Mouse (Mus musculus) MEL (cell line): ENCODE measurements at regions not wholly inside any gene's neighbourhood (a gene's known extent, or its start where the extent isn't known, plus 50 kb on each side); places are given as distances from the start of the nearest gene placed in this dataset.

Experiments used
- DNase-seq: peaks from one replicate; pipeline ENCODE4 v3.0.0; 2011; ENCODE audit warnings: low read depth, low spot score
- H3K27ac ChIP-seq: 2 replicates; pipeline ENCODE4 v1.5.1; 2012; ENCODE audit warnings: low read depth, mild to moderate bottlenecking, control low read depth, low read length, moderate library complexity; ENCODE audit not compliant: control insufficient read depth
- H3K27me3 ChIP-seq, 2 experiments: fragments of 150-350 bp in 1 of 2; sonication (generic) in 1 of 2; 2 replicates each; pipeline ENCODE4 v1.6.1; 2012; ENCODE audit warnings: low read length in 2 of 2, mild to moderate bottlenecking in 2 of 2, improper control_type of control experiment in 1 of 2, moderate library complexity in 1 of 2; ENCODE audit not compliant: insufficient read depth in 2 of 2, control insufficient read depth in 1 of 2
- H3K36me3 ChIP-seq, 2 experiments: 2 replicates each; pipeline ENCODE4 v1.6.1; 2012 to 2014; ENCODE audit warnings: low read length in 2 of 2, improper control_type of control experiment in 1 of 2, inconsistent platforms in 1 of 2, mild to moderate bottlenecking in 1 of 2; ENCODE audit not compliant: insufficient read depth in 2 of 2, control insufficient read depth in 1 of 2
- H3K4me1 ChIP-seq, 2 experiments: fragments of 150-350 bp in 1 of 2; sonication (generic) in 1 of 2; 2 replicates each; pipeline ENCODE4 v1.6.1; 2012; ENCODE audit warnings: low read length in 2 of 2, improper control_type of control experiment in 1 of 2, mild to moderate bottlenecking in 1 of 2; ENCODE audit not compliant: insufficient read depth in 2 of 2, control insufficient read depth in 1 of 2
- H3K4me3 ChIP-seq, 2 experiments: fragments of 150-350 bp in 1 of 2; sonication (generic) in 1 of 2; 2 replicates each; pipeline ENCODE4 v1.5.1; 2012; ENCODE audit warnings: low read depth in 2 of 2, low read length in 2 of 2, mild to moderate bottlenecking in 2 of 2, moderate library complexity in 2 of 2, control low read depth in 1 of 2, improper control_type of control experiment in 1 of 2; ENCODE audit not compliant: control insufficient read depth in 1 of 2, insufficient read depth in 1 of 2
- H3K79me2 ChIP-seq: 2 replicates; pipeline ENCODE4 v1.6.1; 2012; ENCODE audit warnings: mild to moderate bottlenecking, low read length, moderate library complexity; ENCODE audit not compliant: control insufficient read depth, poor library complexity, insufficient read depth
- H3K9ac ChIP-seq: 2 replicates; pipeline ENCODE4 v1.6.1; 2012; ENCODE audit warnings: low read depth, mild to moderate bottlenecking, control low read depth, low read length, moderate library complexity; ENCODE audit not compliant: control insufficient read depth, poor library complexity, severe bottlenecking
- H3K9me3 ChIP-seq: fragments of 150-350 bp; sonication (generic); replicated peaks from 2 replicates; pipeline ENCODE4 v1.6.1; 2012; ENCODE audit warnings: mild to moderate bottlenecking, low read length, improper control_type of control experiment, moderate library complexity; ENCODE audit not compliant: insufficient read depth
- BHLHE40 ChIP-seq: IDR thresholded peaks from 2 replicates; pipeline ENCODE4 v1.6.1; 2012; ENCODE audit warnings: low read depth, mild to moderate bottlenecking, inconsistent platforms, low read length, improper control_type of control experiment, borderline replicate concordance
- CHD2 ChIP-seq: IDR thresholded peaks from 2 replicates; pipeline ENCODE4 v1.6.1; 2011; ENCODE audit warnings: low read length, improper control_type of control experiment
- E2F4 ChIP-seq: IDR thresholded peaks from 2 replicates; pipeline ENCODE4 v1.6.1; 2011; ENCODE audit warnings: low read depth, low read length, improper control_type of control experiment, borderline replicate concordance
- ELF1 ChIP-seq: IDR thresholded peaks from 2 replicates; pipeline ENCODE4 v1.6.1; 2014; ENCODE audit warnings: low read depth, mild to moderate bottlenecking, inconsistent platforms, low read length, improper control_type of control experiment, moderate library complexity
- EP300 ChIP-seq, 2 experiments: IDR thresholded peaks; 2 replicates each; pipeline ENCODE4 v1.6.1; 2011; ENCODE audit warnings: improper control_type of control experiment in 2 of 2, low read length in 2 of 2, low read depth in 1 of 2, mild to moderate bottlenecking in 1 of 2
- ETS1 ChIP-seq: IDR thresholded peaks from 2 replicates; pipeline ENCODE4 v1.6.1; 2012; ENCODE audit warnings: low read depth, mild to moderate bottlenecking, inconsistent platforms, low read length, improper control_type of control experiment, moderate library complexity
- GABPA ChIP-seq: IDR thresholded peaks from 2 replicates; pipeline ENCODE4 v1.6.1; 2012; ENCODE audit warnings: low read depth, mild to moderate bottlenecking, inconsistent platforms, low read length, improper control_type of control experiment, moderate library complexity
- GATA1 ChIP-seq: IDR thresholded peaks from 2 replicates; pipeline ENCODE4 v1.6.1; 2011; ENCODE audit warnings: low read depth, low read length, improper control_type of control experiment
- HCFC1 ChIP-seq: IDR thresholded peaks from 2 replicates; pipeline ENCODE4 v1.6.1; 2012; ENCODE audit warnings: low read depth, mild to moderate bottlenecking, inconsistent platforms, low read length, improper control_type of control experiment, moderate library complexity
- KAT2A ChIP-seq: conservative IDR thresholded peaks from 2 replicates; pipeline ENCODE4 v1.6.1; 2012; ENCODE audit warnings: low read depth, low read length, improper control_type of control experiment, inconsistent platforms
- MAZ ChIP-seq: IDR thresholded peaks from 2 replicates; pipeline ENCODE4 v1.6.1; 2012; ENCODE audit warnings: low read depth, mild to moderate bottlenecking, inconsistent platforms, low read length, improper control_type of control experiment
- MEF2A ChIP-seq: IDR thresholded peaks from 2 replicates; pipeline ENCODE4 v1.6.1; 2014; ENCODE audit warnings: low read depth, mild to moderate bottlenecking, inconsistent platforms, low read length, improper control_type of control experiment; ENCODE audit not compliant: poor library complexity, insufficient replicate concordance, severe bottlenecking; ENCODE audit errors: extremely low read depth
- NELFE ChIP-seq: IDR thresholded peaks from 2 replicates; pipeline ENCODE4 v1.6.1; 2011; ENCODE audit warnings: low read depth, low read length, improper control_type of control experiment
- NRF1 ChIP-seq: IDR thresholded peaks from 2 replicates; pipeline ENCODE4 v1.6.1; 2014; ENCODE audit warnings: low read depth, mild to moderate bottlenecking, inconsistent platforms, low read length, improper control_type of control experiment, moderate library complexity; ENCODE audit not compliant: poor library complexity, insufficient read depth, severe bottlenecking
- POLR2AphosphoS2 ChIP-seq: IDR thresholded peaks from 2 replicates; pipeline ENCODE4 v1.6.1; 2011; ENCODE audit warnings: low read length, improper control_type of control experiment
- POLR2AphosphoS5 ChIP-seq: IDR thresholded peaks from 2 replicates; pipeline ENCODE4 v1.6.1; 2012; ENCODE audit warnings: low read depth, borderline replicate concordance, mild to moderate bottlenecking, inconsistent platforms, low read length, moderate library complexity, mixed read lengths
- RCOR1 ChIP-seq: IDR thresholded peaks from 2 replicates; pipeline ENCODE4 v1.6.1; 2012; ENCODE audit warnings: low read depth, mild to moderate bottlenecking, inconsistent platforms, low read length, improper control_type of control experiment
- SIN3A ChIP-seq: IDR thresholded peaks from 2 replicates; pipeline ENCODE4 v1.6.1; 2012; ENCODE audit warnings: low read length, improper control_type of control experiment, inconsistent platforms
- SMC3 ChIP-seq: IDR thresholded peaks from 2 replicates; pipeline ENCODE4 v1.6.1; 2011; ENCODE audit warnings: low read depth, low read length, improper control_type of control experiment
- TCF12 ChIP-seq: IDR thresholded peaks from 2 replicates; pipeline ENCODE4 v1.6.1; 2014; ENCODE audit warnings: low read depth, mild to moderate bottlenecking, inconsistent platforms, low read length, improper control_type of control experiment, moderate library complexity
- UBTF ChIP-seq: IDR thresholded peaks from 2 replicates; pipeline ENCODE4 v1.6.1; 2012; ENCODE audit warnings: low read depth, mild to moderate bottlenecking, inconsistent platforms, low read length, improper control_type of control experiment, moderate library complexity, borderline replicate concordance; ENCODE audit not compliant: insufficient read depth
- USF2 ChIP-seq, 2 experiments: IDR thresholded peaks; 2 replicates each; pipeline ENCODE4 v1.6.1; 2011 to 2012; ENCODE audit warnings: improper control_type of control experiment in 2 of 2, low read length in 2 of 2, borderline replicate concordance in 1 of 2, inconsistent platforms in 1 of 2, low read depth in 1 of 2, mild to moderate bottlenecking in 1 of 2; ENCODE audit not compliant: insufficient read depth in 1 of 2
- ZMIZ1 ChIP-seq: IDR thresholded peaks from 2 replicates; pipeline ENCODE4 v1.6.1; 2012; ENCODE audit warnings: low read depth, mild to moderate bottlenecking, inconsistent platforms, low read length, improper control_type of control experiment, moderate library complexity
- ZNF384 ChIP-seq: IDR thresholded peaks from 2 replicates; pipeline ENCODE4 v1.6.1; 2012; ENCODE audit warnings: low read depth, mild to moderate bottlenecking, inconsistent platforms, low read length, improper control_type of control experiment

DNA sequence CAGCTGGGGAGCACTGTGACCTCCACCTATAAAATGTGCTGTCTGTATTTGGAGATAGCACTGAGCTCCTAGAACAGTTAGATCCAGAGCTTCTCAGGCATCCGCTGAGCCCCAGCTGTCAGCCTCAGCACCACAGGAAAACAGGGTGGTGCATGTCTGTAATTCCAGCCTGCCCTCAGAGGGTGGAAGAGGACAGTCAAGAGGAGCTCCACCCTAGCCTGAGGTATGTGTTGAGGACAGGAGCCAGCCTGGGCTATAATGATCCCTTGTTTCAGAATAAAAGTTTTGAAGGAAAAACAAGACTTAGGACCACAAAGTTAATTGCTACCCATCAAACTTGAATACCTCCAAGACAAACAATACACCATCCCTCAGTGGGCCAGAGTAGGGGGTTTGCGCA is 139.8 kb upstream of the Gm765 start:
- Histone ChIP-seq H3K4me3 (no peak overlapping the region), H3K36me3 (no peaks in the 10 kb centered on the region), H3K79me2 (no peaks in the 10 kb centered on the region), H3K27ac (no peak overlapping the region), H3K27me3 (no peaks in the 10 kb centered on the region), H3K9me3 (no peaks in the 10 kb centered on the region), H3K4me1 (no peaks in the 10 kb centered on the region), H3K9ac (no peak overlapping the region)
- TF ChIP-seq EP300 (IDR thresholded peaks at IDR 0.05; ENCODE audit: low read depth in 1 of 2, low read length in 2 of 2) (no peak), TCF12 (no peak), KAT2A (no peak), UBTF (no peak), POLR2AphosphoS2 (no peak), MEF2A (no peak), USF2 (IDR thresholded peaks at IDR 0.05; ENCODE audit: borderline replicate concordance in 1 of 2, insufficient read depth in 1 of 2, low read depth in 1 of 2, low read length in 2 of 2) (no peak), MAZ (no peak)
- DNase-seq: no peak

GRCm38 (mm10) chr6:98467563-98467962 is 125.0 kb upstream of the Gm765 start:
- H3K9me3 ChIP-seq: no peaks in the 10 kb centered on the region
- no peak overlapping the region for H3K9ac ChIP-seq
- H3K4me1 ChIP-seq: no peaks in the 10 kb centered on the region
- H3K27ac ChIP-seq: no peak overlapping the region
- no peaks in the 10 kb centered on the region for H3K36me3 ChIP-seq
- H3K4me3 ChIP-seq: no peak overlapping the region
- DNase-seq: no peak
- no peaks in the 10 kb centered on the region for H3K27me3 ChIP-seq
- no peaks in the 10 kb centered on the region for H3K79me2 ChIP-seq
- no peak for TF ChIP-seq HCFC1
- no peak for TF ChIP-seq E2F4
- TF ChIP-seq RCOR1: no peak
- TF ChIP-seq NRF1: no peak
- TF ChIP-seq POLR2AphosphoS5: no peak
- TF ChIP-seq UBTF: no peak
- no peak for TF ChIP-seq ETS1
- TF ChIP-seq ELF1: no peak
- no peak for TF ChIP-seq GATA1
- no peak for TF ChIP-seq SMC3
- no peak for TF ChIP-seq KAT2A
- no peak for TF ChIP-seq SIN3A
- no peak for TF ChIP-seq GABPA
- no peak for TF ChIP-seq ZMIZ1
- no peak for TF ChIP-seq CHD2
- TF ChIP-seq NELFE: no peak
- TF ChIP-seq BHLHE40: no peak
- TF ChIP-seq ZNF384: no peak
- TF ChIP-seq, all 39 proteins: peak for 0
